24 mouse cellular contexts compared by ENCODE assay signal in the genomic region with DNA sequence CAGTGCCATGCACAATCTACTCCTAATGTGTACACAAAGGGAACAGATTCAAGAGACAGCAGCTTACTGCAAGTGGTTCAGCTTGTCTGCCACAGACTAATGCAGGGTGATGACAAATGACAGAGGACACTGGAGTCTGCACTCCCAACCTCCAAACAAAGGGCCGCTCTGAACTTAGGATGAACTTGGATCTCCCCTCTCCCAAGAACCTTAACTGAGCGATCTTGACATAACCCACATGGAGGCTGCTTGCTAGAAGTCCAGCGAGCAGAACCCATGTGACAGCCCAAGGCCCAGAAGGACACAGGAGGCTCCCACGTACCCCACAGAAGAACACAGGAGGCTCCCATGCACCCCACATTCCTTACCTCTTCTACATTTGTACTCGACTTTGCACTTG. TPM values are rescaled to one million over a fixed set of nuclear protein-coding genes. Genes with fewer than 3 reads are reported as not detected.
DNase-seq lines count a peak whose midpoint lies in the region; ATAC-seq and TF ChIP-seq lines count a peak whose summit lies in the region.
"Had no signal": no experiment of that assay in that cellular context is flagged by ENCODE, and none has a peak within 500 bp of the region (broad histone marks: within the 10 kb centered on the region; RNA-seq: fewer than 3 reads in every experiment).

No protein-coding gene starts in this region.

- H3K9ac ChIP-seq in intestine, embryonic 14.5 days (ENCODE audit: low read length): no peak overlapping the region
- no peak overlapping the region for H3K9ac ChIP-seq in intestine, postnatal 0 days (ENCODE audit: low read depth, low read length)
- no peak overlapping the region for H3K9ac ChIP-seq in lung, embryonic 16.5 days (ENCODE audit: low read length)
- H3K9ac ChIP-seq in stomach, postnatal 0 days (ENCODE audit: low read length): no peak overlapping the region
- H3K9ac ChIP-seq: forebrain, postnatal 0 days; hindbrain, embryonic 13.5 days; limb, embryonic 12.5 days; liver, embryonic 14.5 days had no signal

- no peak for TF ChIP-seq CTCF in intestine, postnatal 0 days (IDR thresholded peaks at IDR 0.05; ENCODE audit: low read depth)
- TF ChIP-seq CTCF in lung, adult 2 months (IDR thresholded peaks at IDR 0.05; ENCODE audit: insufficient read depth, low read length): no peak
- no peak for TF ChIP-seq CTCF in stomach, postnatal 0 days (IDR thresholded peaks at IDR 0.05; ENCODE audit: low read depth)

- no peaks in the 10 kb centered on the region for H3K27me3 ChIP-seq in intestine, embryonic 14.5 days (replicated peaks; ENCODE audit: control insufficient read depth, insufficient read depth, low read length)
- no peaks in the 10 kb centered on the region for H3K27me3 ChIP-seq in intestine, postnatal 0 days (replicated peaks; ENCODE audit: control insufficient read depth, insufficient read depth, low read length)
- H3K27me3 ChIP-seq in lung, embryonic 16.5 days (ENCODE audit: control insufficient read depth, insufficient read depth, low read depth, low read length): no peaks in the 10 kb centered on the region
- H3K27me3 ChIP-seq in stomach, postnatal 0 days (ENCODE audit: control insufficient read depth, insufficient read depth, low read length): no peaks in the 10 kb centered on the region
- H3K27me3 ChIP-seq: hindbrain, embryonic 13.5 days; limb, embryonic 12.5 days; Patski had no signal

- peak; percentile 70 for ATAC-seq in intestine, embryonic 14.5 days (replicated peaks; ENCODE audit: low FRiP score, low TSS enrichment, low read depth)
- ATAC-seq in intestine, postnatal 0 days: no peak
- peak; percentile 82 for ATAC-seq in lung, embryonic 16.5 days (ENCODE audit: low read depth)
- ATAC-seq in stomach, postnatal 0 days (ENCODE audit: low FRiP score, low TSS enrichment): no peak
- ATAC-seq in megakaryocyte progenitor cell, adult 5-6 weeks (replicated peaks; ENCODE audit: poor library complexity): no peak
- ATAC-seq: CD4-positive, CD25-positive, alpha-beta regulatory T cell, adult 4 months; forebrain, postnatal 0 days; Patski had no signal

- peaks cover 6% of the 10 kb centered on the region; the same call in 1 of the 2 replicates for H3K4me1 ChIP-seq in intestine, embryonic 14.5 days (replicated peaks; ENCODE audit: control insufficient read depth, insufficient read depth, low read length)
- H3K4me1 ChIP-seq in intestine, postnatal 0 days (replicated peaks; ENCODE audit: control insufficient read depth, insufficient read depth, low read length): no peaks in the 10 kb centered on the region
- 0 out of 2 replicates have a peak, but pooled peaks cover 3% of the 10 kb centered on the region for H3K4me1 ChIP-seq in lung, embryonic 16.5 days (replicated peaks; ENCODE audit: control insufficient read depth, insufficient read depth, low read length)
- no peaks in the 10 kb centered on the region; the same call in 1 of the 2 replicates for H3K4me1 ChIP-seq in lung, adult 2 months (ENCODE audit: control insufficient read depth, insufficient read depth, low read length)
- no peaks in the 10 kb centered on the region for H3K4me1 ChIP-seq in stomach, postnatal 0 days (replicated peaks; ENCODE audit: control insufficient read depth, insufficient read depth)
- H3K4me1 ChIP-seq: hindbrain, embryonic 13.5 days had no signal

- 39% methylated on average over 5 of the region's 5 CpGs for WGBS in intestine, embryonic 14.5 days
- WGBS in intestine, postnatal 0 days: 62% methylated on average over 5 of the region's 5 CpGs
- 32% methylated on average over 5 of the region's 5 CpGs for WGBS in lung, embryonic 16.5 days
- WGBS in lung, adult 2 months: 65% methylated on average over 5 of the region's 5 CpGs
- 35% methylated on average over 5 of the region's 5 CpGs for WGBS in stomach, postnatal 0 days

- peak; percentile 35 for DNase-seq in embryo, embryonic 10.5 days (ENCODE audit: low spot score)
- DNase-seq in embryo, embryonic 11 days: no peak
- no peak for DNase-seq in intestine, embryonic 14.5 days (ENCODE audit: low spot score)
- no peak for DNase-seq in lung, adult 2 months
- DNase-seq in stomach, postnatal 0 days (ENCODE audit: low spot score): no peak
- DNase-seq: adrenal gland, adult 8-10 months; cerebellum, postnatal 10 days; forebrain, postnatal 0 days; heart, postnatal 10 days; kidney, adult 8-10 months; midbrain, embryonic 14.5 days; right cerebral cortex, postnatal 25 days had no signal

- H3K4me2 ChIP-seq in intestine, embryonic 14.5 days (ENCODE audit: low read length): no peak overlapping the region
- no peak overlapping the region for H3K4me2 ChIP-seq in intestine, postnatal 0 days (replicated peaks; ENCODE audit: low read depth)
- H3K4me2 ChIP-seq in lung, embryonic 16.5 days (ENCODE audit: low read depth, low read length): no peak overlapping the region
- no peak overlapping the region for H3K4me2 ChIP-seq in stomach, postnatal 0 days (replicated peaks; ENCODE audit: low read depth)
- H3K4me2 ChIP-seq: hindbrain, embryonic 13.5 days; limb, embryonic 12.5 days had no signal

- no peaks in the 10 kb centered on the region for H3K9me3 ChIP-seq in intestine, embryonic 14.5 days (ENCODE audit: control insufficient read depth, low read length)
- no peaks in the 10 kb centered on the region for H3K9me3 ChIP-seq in intestine, postnatal 0 days (ENCODE audit: control insufficient read depth)
- no peaks in the 10 kb centered on the region for H3K9me3 ChIP-seq in lung, embryonic 16.5 days (ENCODE audit: control insufficient read depth, low read length)
- H3K9me3 ChIP-seq in stomach, postnatal 0 days (ENCODE audit: control insufficient read depth, low read length): no peaks in the 10 kb centered on the region
- H3K9me3 ChIP-seq: forebrain, embryonic 10.5 days; hindbrain, embryonic 13.5 days; limb, embryonic 12.5 days had no signal

- peaks cover 33% of the 10 kb centered on the region for H3K36me3 ChIP-seq in intestine, embryonic 14.5 days (ENCODE audit: control insufficient read depth, insufficient read depth, low read length)
- H3K36me3 ChIP-seq in intestine, postnatal 0 days (ENCODE audit: control insufficient read depth, insufficient read depth): peaks cover 15% of the 10 kb centered on the region
- peaks cover 6% of the 10 kb centered on the region; the same call in 1 of the 2 replicates for H3K36me3 ChIP-seq in lung, embryonic 16.5 days (ENCODE audit: control insufficient read depth, insufficient read depth, low read length)
- H3K36me3 ChIP-seq in stomach, postnatal 0 days (ENCODE audit: control insufficient read depth, insufficient read depth, low read length): peaks cover 6% of the 10 kb centered on the region; the same call in 1 of the 2 replicates

- no peak overlapping the region for H3K4me3 ChIP-seq in intestine, embryonic 14.5 days (ENCODE audit: low read depth, low read length)
- H3K4me3 ChIP-seq in intestine, postnatal 0 days (ENCODE audit: low read depth, low read length): no peak overlapping the region
- H3K4me3 ChIP-seq in lung, embryonic 16.5 days (ENCODE audit: low read length): no peak overlapping the region
- H3K4me3 ChIP-seq in lung, adult 2 months (replicated peaks; ENCODE audit: extremely low read depth, low read depth, low read length): no peak overlapping the region
- H3K4me3 ChIP-seq in stomach, postnatal 0 days (ENCODE audit: low read depth, low read length): no peak overlapping the region
- H3K4me3 ChIP-seq: forebrain, embryonic 10.5 days; hindbrain, embryonic 13.5 days; limb, embryonic 12.5 days; myocyte had no signal

- peak overlapping the region; percentile 10; the same call in 1 of the 2 replicates for H3K27ac ChIP-seq in intestine, embryonic 14.5 days (ENCODE audit: low read depth)
- H3K27ac ChIP-seq in intestine, postnatal 0 days (ENCODE audit: low read depth, low read length): no peak overlapping the region
- no peak overlapping the region for H3K27ac ChIP-seq in lung, embryonic 16.5 days (ENCODE audit: low read length)
- 0 out of 2 replicates have a peak overlapping the region, but pooled peaks have one; percentile 8 for H3K27ac ChIP-seq in stomach, postnatal 0 days (replicated peaks)
- H3K27ac ChIP-seq: forebrain, embryonic 10.5 days; hindbrain, embryonic 13.5 days; limb, embryonic 12.5 days; liver, embryonic 14.5 days had no signal

- no peak for TF ChIP-seq EP300 in stomach, postnatal 0 days (optimal IDR thresholded peaks at IDR 0.05)

- no peak for TF ChIP-seq POLR2A in lung, adult 2 months (IDR thresholded peaks at IDR 0.05; ENCODE audit: borderline replicate concordance, extremely low read depth, low read depth, low read length)

RNA-seq across cellular contexts. Expression of gene Aph1c, which starts 16.4 kb away (rescaled TPM):
- polyA plus RNA-seq in intestine, embryonic 14.5 days (2014; fragmentation: Nextera tagmentation; extraction: Ambion mirVana): 3.0 and 5.2 TPM in 2 replicates
- 36.8 and 44.0 TPM in 2 replicates for polyA plus RNA-seq in intestine, postnatal 0 days (2015; fragmentation: Nextera tagmentation; extraction: Ambion mirVana)
- polyA plus RNA-seq in lung, embryonic 16.5 days (2015; fragmentation: Nextera tagmentation; extraction: Ambion mirVana): 6.1 and 8.7 TPM in 2 replicates
- 1.6 and 4.6 TPM in 2 replicates for polyA plus RNA-seq in lung, adult 2 months (2012; rRNA removed)
- polyA plus RNA-seq in stomach, postnatal 0 days (2015; fragmentation: Nextera tagmentation; extraction: Ambion mirVana): 3.0 and 3.2 TPM in 2 replicates
- total RNA-seq in megakaryocyte progenitor cell, adult 5-6 weeks (2015): 4.1 and 7.4 TPM in 2 replicates
- total RNA-seq in megakaryocyte progenitor cell, adult 5-6 weeks (2017): 0.96 and 3.0 TPM in 2 replicates

RNA-seq across cellular contexts. Expression of gene Gm10647, which starts 54.1 kb away (rescaled TPM):
- 0.55 and 1.0 TPM in 2 replicates for polyA plus RNA-seq in intestine, embryonic 14.5 days (2014; fragmentation: Nextera tagmentation; extraction: Ambion mirVana)
- polyA plus RNA-seq in intestine, postnatal 0 days (2015; fragmentation: Nextera tagmentation; extraction: Ambion mirVana): 0.05 and 0.18 TPM in 2 replicates
- polyA plus RNA-seq in lung, embryonic 16.5 days (2015; fragmentation: Nextera tagmentation; extraction: Ambion mirVana): 0.46 and 0.53 TPM in 2 replicates
- polyA plus RNA-seq in lung, adult 2 months (2012; rRNA removed): 0.10 and 0.17 TPM in 2 replicates
- polyA plus RNA-seq in stomach, postnatal 0 days (2015; fragmentation: Nextera tagmentation; extraction: Ambion mirVana): 0.12 and 0.23 TPM in 2 replicates
- total RNA-seq in megakaryocyte progenitor cell, adult 5-6 weeks (2015): not detected in 2 replicates
- 0.10 TPM in 1 of 2 replicates, not detected in the other for total RNA-seq in megakaryocyte progenitor cell, adult 5-6 weeks (2017)
- total RNA-seq: ES-E14; neutrophil, adult 5-6 weeks had no signal
- polyA plus RNA-seq: myocyte had no signal

RNA-seq across cellular contexts. Expression of gene Aph1b, which starts 55.7 kb away (rescaled TPM):
- polyA plus RNA-seq in intestine, embryonic 14.5 days (2014; fragmentation: Nextera tagmentation; extraction: Ambion mirVana): 9.5 and 13.0 TPM in 2 replicates
- 11.1 and 11.8 TPM in 2 replicates for polyA plus RNA-seq in intestine, postnatal 0 days (2015; fragmentation: Nextera tagmentation; extraction: Ambion mirVana)
- polyA plus RNA-seq in lung, embryonic 16.5 days (2015; fragmentation: Nextera tagmentation; extraction: Ambion mirVana): 6.6 and 9.2 TPM in 2 replicates
- polyA plus RNA-seq in lung, adult 2 months (2012; rRNA removed): 3.4 and 4.6 TPM in 2 replicates
- 6.4 and 7.3 TPM in 2 replicates for polyA plus RNA-seq in stomach, postnatal 0 days (2015; fragmentation: Nextera tagmentation; extraction: Ambion mirVana)
- 1.3 TPM in 2 replicates for total RNA-seq in megakaryocyte progenitor cell, adult 5-6 weeks (2015)
- total RNA-seq in megakaryocyte progenitor cell, adult 5-6 weeks (2017): 0.30 and 1.2 TPM in 2 replicates

Comparison
In these comparisons a context has a peak if more than half of its experiments do, and no peak if none do; other contexts are left out.
1. ATAC-seq: peak in intestine, embryonic 14.5 days (single experiment) and lung, embryonic 16.5 days (single experiment); none in intestine, postnatal 0 days (single experiment), stomach, postnatal 0 days (single experiment) and megakaryocyte progenitor cell, adult 5-6 weeks (single experiment).
2. H3K27ac ChIP-seq: peak in intestine, embryonic 14.5 days (single experiment) and stomach, postnatal 0 days (single experiment); none in intestine, postnatal 0 days (single experiment) and lung, embryonic 16.5 days (single experiment).